Comparison of ENCODE assay signal across 8 mouse cellular contexts in genomic region chr6:117906590-117907271, GRCm38 (mm10). TPM values are rescaled to one million over a fixed set of nuclear protein-coding genes. Genes with fewer than 3 reads are reported as not detected.
A peak's percentile ranks its signal among the peaks of the same experiment; 100 is the strongest.
DNase-seq lines count a peak whose midpoint lies in the region; ATAC-seq and TF ChIP-seq lines count a peak whose summit lies in the region.

No protein-coding gene starts in this region.

- peak overlapping the region; percentile 57 for H3K4me2 ChIP-seq in embryonic facial prominence, embryonic 15.5 days (replicated peaks)
- peak overlapping the region; percentile 76 for H3K4me2 ChIP-seq in kidney, embryonic 14.5 days (replicated peaks; ENCODE audit: low read depth, low read length)
- peak overlapping the region; percentile 72 for H3K4me2 ChIP-seq in limb, embryonic 15.5 days

- no peaks in the 10 kb centered on the region for H3K9me3 ChIP-seq in embryonic facial prominence, embryonic 15.5 days (replicated peaks)
- no peaks in the 10 kb centered on the region for H3K9me3 ChIP-seq in kidney, embryonic 14.5 days (ENCODE audit: control insufficient read depth, low read length)
- no peaks in the 10 kb centered on the region for H3K9me3 ChIP-seq in limb, embryonic 15.5 days

- peaks cover 1% of the 10 kb centered on the region; the same call in 1 of the 2 replicates for H3K4me1 ChIP-seq in bone marrow, adult 2 months (ENCODE audit: control insufficient read depth, insufficient read depth, low read length)
- peaks cover 26% of the 10 kb centered on the region for H3K4me1 ChIP-seq in embryonic facial prominence, embryonic 15.5 days
- peaks cover 14% of the 10 kb centered on the region; the same call in 1 of the 2 replicates for H3K4me1 ChIP-seq in kidney, embryonic 14.5 days (ENCODE audit: control insufficient read depth, insufficient read depth, low read length)
- H3K4me1 ChIP-seq in limb, embryonic 15.5 days = peaks cover 22% of the 10 kb centered on the region

- WGBS in bone marrow, adult 2 months = under 1% methylated on average over 67 of the region's 68 CpGs
- WGBS in embryonic facial prominence, embryonic 15.5 days = under 1% methylated on average over 55 of the region's 68 CpGs
- WGBS in kidney, embryonic 14.5 days = under 1% methylated on average over 64 of the region's 68 CpGs
- under 1% methylated on average over 59 of the region's 68 CpGs for WGBS in limb, embryonic 15.5 days

- peak; percentile 85; the same call in 1 of the 2 replicates for TF ChIP-seq POLR2A in bone marrow, adult 2 months (IDR thresholded peaks at IDR 0.05; ENCODE audit: borderline replicate concordance, control insufficient read depth, low read depth, low read length)

- TF ChIP-seq CTCF in bone marrow, adult 2 months (IDR thresholded peaks at IDR 0.05; ENCODE audit: control insufficient read depth, insufficient read depth, low read length) = no peak

- ATAC-seq in embryonic facial prominence, embryonic 15.5 days (ENCODE audit: insufficient number of reproducible peaks, low FRiP score, low TSS enrichment, low read depth) = peak; percentile 98
- ATAC-seq in kidney, embryonic 14.5 days (ENCODE audit: low FRiP score, low TSS enrichment) = peak; percentile 96
- peak; percentile 98 for ATAC-seq in limb, embryonic 15.5 days (ENCODE audit: insufficient number of reproducible peaks, low FRiP score, low TSS enrichment, low read depth)

- H3K27me3 ChIP-seq in embryonic facial prominence, embryonic 15.5 days = no peaks in the 10 kb centered on the region
- no peaks in the 10 kb centered on the region for H3K27me3 ChIP-seq in kidney, embryonic 14.5 days (ENCODE audit: control insufficient read depth, insufficient read depth, low read length)
- H3K27me3 ChIP-seq in limb, embryonic 15.5 days = no peaks in the 10 kb centered on the region

- H3K4me3 ChIP-seq in bone marrow, adult 2 months (replicated peaks; ENCODE audit: control insufficient read depth, low read depth, low read length) = peak overlapping the region; percentile 90
- H3K4me3 ChIP-seq in embryonic facial prominence, embryonic 15.5 days (replicated peaks) = peak overlapping the region; percentile 94
- peak overlapping the region; percentile 99 for H3K4me3 ChIP-seq in kidney, embryonic 14.5 days (ENCODE audit: low read length)
- peak overlapping the region; percentile 77 for H3K4me3 ChIP-seq in limb, embryonic 15.5 days

- peak overlapping the region; percentile 99 for H3K27ac ChIP-seq in bone marrow, adult 2 months (ENCODE audit: control insufficient read depth, insufficient read depth, low read depth, low read length, poor library complexity)
- peak overlapping the region; percentile 98 for H3K27ac ChIP-seq in embryonic facial prominence, embryonic 15.5 days (replicated peaks)
- peak overlapping the region; percentile 96 for H3K27ac ChIP-seq in kidney, embryonic 14.5 days (ENCODE audit: low read depth, low read length)
- H3K27ac ChIP-seq in limb, embryonic 15.5 days = peak overlapping the region; percentile 99

- no peaks in the 10 kb centered on the region for H3K36me3 ChIP-seq in embryonic facial prominence, embryonic 15.5 days
- no peaks in the 10 kb centered on the region for H3K36me3 ChIP-seq in kidney, embryonic 14.5 days (ENCODE audit: control insufficient read depth, insufficient read depth, low read length)
- H3K36me3 ChIP-seq in limb, embryonic 15.5 days = no peaks in the 10 kb centered on the region

- DNase-seq in 416B (ENCODE audit: low read depth) = peak; percentile 98
- DNase-seq in heart, adult 9 months (ENCODE audit: low spot score in 2 of 2) = peak; percentile 98
- peak; percentile 97 for DNase-seq in monocyte, adult 2 months (ENCODE audit: low read depth in 1 of 2, low spot score in 2 of 2)
- DNase-seq in spleen, postnatal 36 days (ENCODE audit: low spot score in 2 of 2) = peak; percentile 98

- peak overlapping the region; percentile 93 for H3K9ac ChIP-seq in embryonic facial prominence, embryonic 15.5 days
- H3K9ac ChIP-seq in kidney, embryonic 14.5 days (ENCODE audit: low read depth, low read length) = peak overlapping the region; percentile 99
- peak overlapping the region; percentile 86 for H3K9ac ChIP-seq in limb, embryonic 15.5 days

RNA-seq across cellular contexts. Expression of gene Hnrnpf, which starts 6.6 kb away (rescaled TPM):
- 200 and 242 TPM in 2 replicates for polyA plus RNA-seq in bone marrow, adult 2 months (2011; ENCODE audit: insufficient read depth, insufficient read length, low replicate concordance, missing spikeins)
- 585 and 603 TPM in 2 replicates for polyA plus RNA-seq in embryonic facial prominence, embryonic 15.5 days (2015; fragmentation: Nextera tagmentation; extraction: Ambion mirVana)
- 606 and 823 TPM in 2 replicates for polyA plus RNA-seq in kidney, embryonic 14.5 days (2014; fragmentation: Nextera tagmentation; extraction: Ambion mirVana)
- polyA plus RNA-seq in limb, embryonic 15.5 days (2015; fragmentation: Nextera tagmentation; extraction: Ambion mirVana) = 627 and 632 TPM in 2 replicates

RNA-seq across cellular contexts. Expression of gene Fxyd4, which starts 30.8 kb away (rescaled TPM):
- not detected in 2 replicates for polyA plus RNA-seq in bone marrow, adult 2 months (2011; ENCODE audit: insufficient read depth, insufficient read length, low replicate concordance, missing spikeins)
- 3.4 and 4.4 TPM in 2 replicates for polyA plus RNA-seq in embryonic facial prominence, embryonic 15.5 days (2015; fragmentation: Nextera tagmentation; extraction: Ambion mirVana)
- polyA plus RNA-seq in kidney, embryonic 14.5 days (2014; fragmentation: Nextera tagmentation; extraction: Ambion mirVana) = 77.7 and 94.8 TPM in 2 replicates
- 3.4 and 4.3 TPM in 2 replicates for polyA plus RNA-seq in limb, embryonic 15.5 days (2015; fragmentation: Nextera tagmentation; extraction: Ambion mirVana)

RNA-seq across cellular contexts. Expression of gene Zfp239, which starts 44.8 kb away (rescaled TPM):
- 0.57 and 1.3 TPM in 2 replicates for polyA plus RNA-seq in bone marrow, adult 2 months (2011; ENCODE audit: insufficient read depth, insufficient read length, low replicate concordance, missing spikeins)
- polyA plus RNA-seq in embryonic facial prominence, embryonic 15.5 days (2015; fragmentation: Nextera tagmentation; extraction: Ambion mirVana) = 7.6 and 9.8 TPM in 2 replicates
- polyA plus RNA-seq in kidney, embryonic 14.5 days (2014; fragmentation: Nextera tagmentation; extraction: Ambion mirVana) = 6.6 and 10.0 TPM in 2 replicates
- 9.7 and 11.0 TPM in 2 replicates for polyA plus RNA-seq in limb, embryonic 15.5 days (2015; fragmentation: Nextera tagmentation; extraction: Ambion mirVana)

Comparison
In these comparisons a context has a peak if more than half of its experiments do, and no peak if none do; other contexts are left out.
1. Peak in every context shown above with its lines: DNase-seq, ATAC-seq, H3K4me3 ChIP-seq and H3K27ac ChIP-seq.
2. RNA of gene Fxyd4, which starts 30.8 kb away (polyA plus RNA-seq): 77.7 to 94.8 TPM in kidney, embryonic 14.5 days; 3.4 to 4.3 TPM in limb, embryonic 15.5 days, 3.4 to 4.4 TPM in embryonic facial prominence, embryonic 15.5 days and not detected in bone marrow, adult 2 months; every median in the first group is over 10 times any median in the second.